Mouse (Mus musculus) granulocyte monocyte progenitor cell, adult 5-6 weeks (primary cell): ENCODE data around the gene Olfr1051. TPM values are rescaled to one million over a fixed set of nuclear protein-coding genes. Genes with fewer than 3 reads are reported as not detected.
"Not testable (repeated sequence)": the region's sequence is repeated elsewhere in the genome, so short reads cannot be mapped to it uniquely, and the experiment has no call there.

Experiments
- ATAC-seq: replicated peaks from 2 replicates; pipeline ENCODE4 v1.8.0; 2016; ENCODE audit warnings: mild to moderate bottlenecking, moderate TSS enrichment, inconsistent platforms; ENCODE audit not compliant: poor library complexity, severe bottlenecking
- total RNA-seq, 2 experiments: library from RNA; stranded (forward) in 1 of 2; stranded (reverse) in 1 of 2; fragments of 200-712, 200-1000 nt in 1 of 2; fragments of >200 nt in 1 of 2; fragmentation: Nextera tagmentation in 1 of 2; gene quantifications; 2 replicates each; pipeline ENCODE4 v1.2.3; 2014 to 2017

The Olfr1051 gene
- total RNA-seq (2014; fragmentation: Nextera tagmentation) (not detected in 2 replicates), total RNA-seq (2017) (not detected in 2 replicates)

GRCm38 (mm10) chr2:86278988-86279387 is at the start of gene Olfr1051:
Olfr1051 (minus strand) TSS chr2:86279088.
- ATAC-seq = not testable (repeated sequence)

- no peak for ATAC-seq
These were observed 36.3 kb upstream of the Olfr1051 start, which contains the start of gene Olfr1053 for GRCm38 (mm10) chr2:86315184-86315583. Olfr1053 (minus strand) TSS chr2:86315284.

GRCm38 (mm10) chr2:86292155-86292554 is 13.3 kb upstream of the Olfr1051 start, which contains the start of gene Olfr1052:
Olfr1052 (plus strand) TSS chr2:86292455.
- ATAC-seq = no peak

- not testable (repeated sequence) for ATAC-seq
These were observed 20.7 kb downstream of the Olfr1051 start, which contains the start of gene Olfr1049 for GRCm38 (mm10) chr2:86258228-86258627. Olfr1049 (minus strand) TSS chr2:86258328.

GRCm38 (mm10) chr2:86240189-86240588 is 38.7 kb downstream of the Olfr1051 start, which contains the start of gene Olfr1048:
Olfr1048 (minus strand) TSS chr2:86240289.
- ATAC-seq = no peak

- no peak for ATAC-seq
These were observed 47.6 kb downstream of the Olfr1051 start, which contains the start of gene Olfr1047 for GRCm38 (mm10) chr2:86231301-86231700. Olfr1047 (minus strand) TSS chr2:86231401.

Other genes with a start within 250 kb of the Olfr1051 start
- not detected in 2 replicates for gene Olfr1034, start 233.2 kb downstream of the Olfr1051 start, total RNA-seq (2014; fragmentation: Nextera tagmentation)
- gene Olfr1034, start 233.2 kb downstream of the Olfr1051 start, total RNA-seq (2017) = not detected in 2 replicates
- gene Olfr1036, start 205.1 kb downstream of the Olfr1051 start, total RNA-seq (2014; fragmentation: Nextera tagmentation) = not detected in 2 replicates
- gene Olfr1036, start 205.1 kb downstream of the Olfr1051 start, total RNA-seq (2017) = not detected in 2 replicates
- gene Olfr1037, start 191.7 kb downstream of the Olfr1051 start, total RNA-seq (2014; fragmentation: Nextera tagmentation) = not detected in 2 replicates
- gene Olfr1037, start 191.7 kb downstream of the Olfr1051 start, total RNA-seq (2017) = not detected in 2 replicates
- not detected in 2 replicates for gene Olfr1039, start 143.2 kb downstream of the Olfr1051 start, total RNA-seq (2014; fragmentation: Nextera tagmentation)
- not detected in 2 replicates for gene Olfr1039, start 143.2 kb downstream of the Olfr1051 start, total RNA-seq (2017)
- gene Olfr1040, start 132.4 kb downstream of the Olfr1051 start, total RNA-seq (2014; fragmentation: Nextera tagmentation) = not detected in 2 replicates
- gene Olfr1040, start 132.4 kb downstream of the Olfr1051 start, total RNA-seq (2017) = not detected in 2 replicates
- not detected in 2 replicates for gene Olfr1042, start 117.2 kb downstream of the Olfr1051 start, total RNA-seq (2014; fragmentation: Nextera tagmentation)
- gene Olfr1042, start 117.2 kb downstream of the Olfr1051 start, total RNA-seq (2017) = not detected in 2 replicates
- gene Olfr1043, start 111.6 kb downstream of the Olfr1051 start, total RNA-seq (2014; fragmentation: Nextera tagmentation) = not detected in 2 replicates
- gene Olfr1043, start 111.6 kb downstream of the Olfr1051 start, total RNA-seq (2017) = not detected in 2 replicates
- not detected in 2 replicates for gene Olfr1044, start 101.3 kb downstream of the Olfr1051 start, total RNA-seq (2014; fragmentation: Nextera tagmentation)
- gene Olfr1044, start 101.3 kb downstream of the Olfr1051 start, total RNA-seq (2017) = not detected in 2 replicates
- not detected in 2 replicates for gene Olfr52, start 93.4 kb downstream of the Olfr1051 start, total RNA-seq (2014; fragmentation: Nextera tagmentation)
- gene Olfr52, start 93.4 kb downstream of the Olfr1051 start, total RNA-seq (2017) = not detected in 2 replicates
- gene Olfr1045, start 76.1 kb downstream of the Olfr1051 start, total RNA-seq (2014; fragmentation: Nextera tagmentation) = not detected in 2 replicates
- not detected in 2 replicates for gene Olfr1045, start 76.1 kb downstream of the Olfr1051 start, total RNA-seq (2017)
- gene Olfr1046, start 59.8 kb downstream of the Olfr1051 start, total RNA-seq (2014; fragmentation: Nextera tagmentation) = not detected in 2 replicates
- not detected in 2 replicates for gene Olfr1046, start 59.8 kb downstream of the Olfr1051 start, total RNA-seq (2017)
- gene Olfr1047, start 47.7 kb downstream of the Olfr1051 start, total RNA-seq (2014; fragmentation: Nextera tagmentation) = not detected in 2 replicates
- not detected in 2 replicates for gene Olfr1047, start 47.7 kb downstream of the Olfr1051 start, total RNA-seq (2017)
- not detected in 2 replicates for gene Olfr1048, start 38.8 kb downstream of the Olfr1051 start, total RNA-seq (2014; fragmentation: Nextera tagmentation)
- not detected in 2 replicates for gene Olfr1048, start 38.8 kb downstream of the Olfr1051 start, total RNA-seq (2017)
- gene Olfr1049, start 20.8 kb downstream of the Olfr1051 start, total RNA-seq (2014; fragmentation: Nextera tagmentation) = not detected in 2 replicates
- gene Olfr1049, start 20.8 kb downstream of the Olfr1051 start, total RNA-seq (2017) = not detected in 2 replicates
- not detected in 2 replicates for gene Olfr1052, start 13.4 kb upstream of the Olfr1051 start, total RNA-seq (2014; fragmentation: Nextera tagmentation)
- not detected in 2 replicates for gene Olfr1052, start 13.4 kb upstream of the Olfr1051 start, total RNA-seq (2017)
- gene Olfr1053, start 36.2 kb upstream of the Olfr1051 start, total RNA-seq (2014; fragmentation: Nextera tagmentation) = not detected in 2 replicates
- not detected in 2 replicates for gene Olfr1053, start 36.2 kb upstream of the Olfr1051 start, total RNA-seq (2017)
- not detected in 2 replicates for gene Olfr1054, start 56.3 kb upstream of the Olfr1051 start, total RNA-seq (2014; fragmentation: Nextera tagmentation)
- not detected in 2 replicates for gene Olfr1054, start 56.3 kb upstream of the Olfr1051 start, total RNA-seq (2017)
- gene Olfr1055, start 71.2 kb upstream of the Olfr1051 start, total RNA-seq (2014; fragmentation: Nextera tagmentation) = not detected in 2 replicates
- gene Olfr1055, start 71.2 kb upstream of the Olfr1051 start, total RNA-seq (2017) = not detected in 2 replicates
- not detected in 2 replicates for gene Olfr1056, start 83.4 kb upstream of the Olfr1051 start, total RNA-seq (2014; fragmentation: Nextera tagmentation)
- gene Olfr1056, start 83.4 kb upstream of the Olfr1051 start, total RNA-seq (2017) = not detected in 2 replicates
- not detected in 2 replicates for gene Olfr1057, start 99.3 kb upstream of the Olfr1051 start, total RNA-seq (2014; fragmentation: Nextera tagmentation)
- not detected in 2 replicates for gene Olfr1057, start 99.3 kb upstream of the Olfr1051 start, total RNA-seq (2017)
- gene Olfr1058, start 109.5 kb upstream of the Olfr1051 start, total RNA-seq (2014; fragmentation: Nextera tagmentation) = not detected in 2 replicates
- gene Olfr1058, start 109.5 kb upstream of the Olfr1051 start, total RNA-seq (2017) = not detected in 2 replicates
- not detected in 2 replicates for gene Olfr1061, start 135.0 kb upstream of the Olfr1051 start, total RNA-seq (2014; fragmentation: Nextera tagmentation)
- not detected in 2 replicates for gene Olfr1061, start 135.0 kb upstream of the Olfr1051 start, total RNA-seq (2017)
- gene Olfr1062, start 147.7 kb upstream of the Olfr1051 start, total RNA-seq (2014; fragmentation: Nextera tagmentation) = not detected in 2 replicates
- gene Olfr1062, start 147.7 kb upstream of the Olfr1051 start, total RNA-seq (2017) = not detected in 2 replicates
- not detected in 2 replicates for gene Olfr1065, start 171.5 kb upstream of the Olfr1051 start, total RNA-seq (2014; fragmentation: Nextera tagmentation)
- gene Olfr1065, start 171.5 kb upstream of the Olfr1051 start, total RNA-seq (2017) = not detected in 2 replicates
- not detected in 2 replicates for gene Olfr1066, start 177.2 kb upstream of the Olfr1051 start, total RNA-seq (2014; fragmentation: Nextera tagmentation)
- gene Olfr1066, start 177.2 kb upstream of the Olfr1051 start, total RNA-seq (2017) = not detected in 2 replicates
- not detected in 2 replicates for gene Olfr228, start 208.3 kb upstream of the Olfr1051 start, total RNA-seq (2014; fragmentation: Nextera tagmentation)
- gene Olfr228, start 208.3 kb upstream of the Olfr1051 start, total RNA-seq (2017) = not detected in 2 replicates
- not detected in 2 replicates for gene Olfr1076, start 229.4 kb upstream of the Olfr1051 start, total RNA-seq (2014; fragmentation: Nextera tagmentation)
- gene Olfr1076, start 229.4 kb upstream of the Olfr1051 start, total RNA-seq (2017) = not detected in 2 replicates